Mouse (Mus musculus) thymus, adult 18-20 months (tissue): ENCODE measurements around the gene Crebl2.

Source experiments
- DNase-seq, 2 experiments: peaks; one replicate each; pipeline ENCODE4 v3.0.0; 2022; ENCODE audit warnings: mixed read lengths in 2 of 2

Crebl2 gene

GRCm38 (mm10) chr6:134822844-134823243, 7.1 kb upstream of the Crebl2 start:
- DNase-seq = no peak

- no peak for DNase-seq
Measured at GRCm38 (mm10) chr6:134830776-134831175, 822 bp downstream of the Crebl2 start.

- DNase-seq = no peak
Measured at GRCm38 (mm10) chr6:134834585-134835251, 4.8 kb downstream of the Crebl2 start.

GRCm38 (mm10) chr6:134838111-134838510, 8.2 kb downstream of the Crebl2 start:
- no peak for DNase-seq

GRCm38 (mm10) chr6:134840346-134840745, 10.4 kb downstream of the Crebl2 start:
- DNase-seq = no peak

GRCm38 (mm10) chr6:134845726-134846125, 15.8 kb downstream of the Crebl2 start:
- no peak for DNase-seq

- no peak for DNase-seq
Measured at GRCm38 (mm10) chr6:134846308-134846707, 16.4 kb downstream of the Crebl2 start.

- DNase-seq = no peak
Measured at GRCm38 (mm10) chr6:134847550-134847949, 17.6 kb downstream of the Crebl2 start.

GRCm38 (mm10) chr6:134848197-134848890, 18.4 kb downstream of the Crebl2 start:
- no peak for DNase-seq

- no peak for DNase-seq
Measured at GRCm38 (mm10) chr6:134849461-134849860, 19.5 kb downstream of the Crebl2 start.

- no peak for DNase-seq
Measured at GRCm38 (mm10) chr6:134849985-134850384, 20.0 kb downstream of the Crebl2 start.

- DNase-seq = no peak
Measured at GRCm38 (mm10) chr6:134854782-134855181, 24.8 kb downstream of the Crebl2 start.

GRCm38 (mm10) chr6:134855926-134856325, 26.0 kb downstream of the Crebl2 start:
- DNase-seq = no peak

GRCm38 (mm10) chr6:134859021-134859420, 29.1 kb downstream of the Crebl2 start:
- no peak for DNase-seq

GRCm38 (mm10) chr6:134860275-134860674, 30.3 kb downstream of the Crebl2 start:
- DNase-seq = no peak

- no peak for DNase-seq
Measured at GRCm38 (mm10) chr6:134861386-134861785, 31.4 kb downstream of the Crebl2 start.

- no peak for DNase-seq
Measured at GRCm38 (mm10) chr6:134862671-134863104, 32.7 kb downstream of the Crebl2 start.

GRCm38 (mm10) chr6:134863146-134863545, 33.2 kb downstream of the Crebl2 start:
- peak; percentile 82 to 83 for DNase-seq

GRCm38 (mm10) chr6:134866113-134866512, 36.2 kb downstream of the Crebl2 start:
- DNase-seq = no peak

- no peak for DNase-seq
Measured at GRCm38 (mm10) chr6:134867325-134867724, 37.4 kb downstream of the Crebl2 start.

- DNase-seq = no peak
Measured at GRCm38 (mm10) chr6:134870209-134870742, 40.3 kb downstream of the Crebl2 start.

- DNase-seq = no peak
Measured at GRCm38 (mm10) chr6:134870887-134871286, 40.9 kb downstream of the Crebl2 start.

GRCm38 (mm10) chr6:134872236-134872635, 42.3 kb downstream of the Crebl2 start:
- DNase-seq = no peak

- no peak for DNase-seq
Measured at GRCm38 (mm10) chr6:134873018-134873417, 43.1 kb downstream of the Crebl2 start.
